19 mouse cellular contexts compared by ENCODE assay signal in genomic region chr13:53227019-53227418, GRCm38 (mm10). TPM values are rescaled to one million over a fixed set of nuclear protein-coding genes. Genes with fewer than 3 reads are reported as not detected.
DNase-seq lines count a peak whose midpoint lies in the region; ATAC-seq and TF ChIP-seq lines count a peak whose summit lies in the region.
"Had no signal": no experiment of that assay in that cellular context is flagged by ENCODE, and none has a peak within 500 bp of the region (broad histone marks: within the 10 kb centered on the region; RNA-seq: fewer than 3 reads in every experiment).

No protein-coding gene starts in this region.

- DNase-seq in heart, adult 2 months, result no peak
- DNase-seq in lung, postnatal 14 days, result no peak
- DNase-seq in limb, embryonic 10.5 days (ENCODE audit: low spot score), result peak; percentile 55
- DNase-seq in forebrain, embryonic 11.5 days (ENCODE audit: low spot score), result no peak
- no peak for DNase-seq in adrenal gland, postnatal 25 days
- no peak for DNase-seq in retina, postnatal 1 day
- DNase-seq: adrenal gland, postnatal 36 days; cerebellum, adult 9-11 months; gastrocnemius, postnatal 14 days; layer of hippocampus, postnatal 36 days; left cerebral cortex, postnatal 4 days; thymus, postnatal 14 days had no signal

- no peak for ATAC-seq in heart, embryonic 11.5 days (replicated peaks; ENCODE audit: insufficient number of reproducible peaks, low FRiP score, low TSS enrichment)
- ATAC-seq in lung, embryonic 16.5 days (ENCODE audit: low read depth), result peak; percentile 39; the same call in 1 of the 2 replicates
- ATAC-seq in forebrain, embryonic 11.5 days (replicated peaks; ENCODE audit: low FRiP score), result no peak
- ATAC-seq: activated CD4-positive, CD25-positive, alpha-beta regulatory T cell, adult 4 months had no signal

- 36% methylated on average over 5 of the region's 6 CpGs for WGBS in heart, embryonic 11.5 days (ENCODE audit: insufficient replicate concordance)
- WGBS in heart, adult 2 months, result 76% methylated on average over 6 of the region's 6 CpGs
- 31% methylated on average over 6 of the region's 6 CpGs for WGBS in lung, embryonic 16.5 days
- 34% methylated on average over 6 of the region's 6 CpGs for WGBS in limb, embryonic 10.5 days
- WGBS in forebrain, embryonic 11.5 days, result 68% methylated on average over 5 of the region's 6 CpGs

- no peaks in the 10 kb centered on the region for H3K79me2 ChIP-seq in heart, adult 2 months (replicated peaks; ENCODE audit: control insufficient read depth, insufficient read depth, low read length)

- H3K4me3 ChIP-seq in heart, embryonic 11.5 days (ENCODE audit: low read depth, low read length), result no peak overlapping the region
- H3K4me3 ChIP-seq in heart, adult 2 months, result no peak overlapping the region
- no peak overlapping the region for H3K4me3 ChIP-seq in lung, embryonic 16.5 days (ENCODE audit: low read length)
- H3K4me3 ChIP-seq in limb, embryonic 10.5 days, result no peak overlapping the region
- no peak overlapping the region for H3K4me3 ChIP-seq in forebrain, embryonic 11.5 days (ENCODE audit: low read depth, low read length)
- H3K4me3 ChIP-seq: hindbrain, embryonic 13.5 days; liver, embryonic 15.5 days; neural tube, embryonic 15.5 days had no signal

- TF ChIP-seq POLR2A in heart, adult 2 months (IDR thresholded peaks at IDR 0.05; ENCODE audit: insufficient read depth, low read depth, low read length), result no peak

- no peaks in the 10 kb centered on the region for H3K27me3 ChIP-seq in heart, embryonic 11.5 days (ENCODE audit: control insufficient read depth, insufficient read depth, low read length)
- no peaks in the 10 kb centered on the region for H3K27me3 ChIP-seq in heart, adult 2 months (ENCODE audit: control insufficient read depth, insufficient read depth, low read length)
- H3K27me3 ChIP-seq in lung, embryonic 16.5 days (ENCODE audit: control insufficient read depth, insufficient read depth, low read depth, low read length), result no peaks in the 10 kb centered on the region
- no peaks in the 10 kb centered on the region for H3K27me3 ChIP-seq in limb, embryonic 10.5 days (ENCODE audit: low read depth, poor library complexity, severe bottlenecking)
- no peaks in the 10 kb centered on the region for H3K27me3 ChIP-seq in forebrain, embryonic 11.5 days (ENCODE audit: control insufficient read depth, insufficient read depth, low read length)
- H3K27me3 ChIP-seq: hindbrain, embryonic 13.5 days; liver, embryonic 15.5 days; neural tube, embryonic 15.5 days had no signal

- peak overlapping the region; percentile 62 for H3K27ac ChIP-seq in heart, embryonic 11.5 days (ENCODE audit: low read depth, low read length)
- H3K27ac ChIP-seq in heart, adult 2 months, result no peak overlapping the region
- H3K27ac ChIP-seq in lung, embryonic 16.5 days (ENCODE audit: low read length), result no peak overlapping the region
- H3K27ac ChIP-seq in limb, embryonic 10.5 days, result peak overlapping the region; percentile 53; the same call in 1 of the 2 replicates
- H3K27ac ChIP-seq in forebrain, embryonic 11.5 days (ENCODE audit: low read depth, low read length), result no peak overlapping the region
- H3K27ac ChIP-seq: hindbrain, embryonic 13.5 days; liver, embryonic 15.5 days; neural tube, embryonic 15.5 days had no signal

- no peak for TF ChIP-seq CTCF in heart, adult 2 months (IDR thresholded peaks at IDR 0.05)

- H3K36me3 ChIP-seq in heart, embryonic 11.5 days (ENCODE audit: control insufficient read depth, insufficient read depth, low read length), result no peaks in the 10 kb centered on the region
- no peaks in the 10 kb centered on the region for H3K36me3 ChIP-seq in heart, adult 2 months (ENCODE audit: control insufficient read depth, insufficient read depth, low read length)
- H3K36me3 ChIP-seq in lung, embryonic 16.5 days (ENCODE audit: control insufficient read depth, insufficient read depth, low read length), result no peaks in the 10 kb centered on the region
- H3K36me3 ChIP-seq in limb, embryonic 10.5 days, result peaks cover 40% of the 10 kb centered on the region
- H3K36me3 ChIP-seq in forebrain, embryonic 11.5 days (ENCODE audit: control insufficient read depth, insufficient read depth, low read length), result no peaks in the 10 kb centered on the region
- H3K36me3 ChIP-seq: hindbrain, embryonic 13.5 days; liver, embryonic 15.5 days; neural tube, embryonic 15.5 days had no signal

- intact Hi-C loops in heart, adult 2 months (cut with DNase I), result no loop called here

- no peak for TF ChIP-seq EP300 in heart, adult 2 months (IDR thresholded peaks at IDR 0.05; ENCODE audit: insufficient read depth, low read depth, low read length)

- no peak overlapping the region for H3K9ac ChIP-seq in heart, embryonic 11.5 days (ENCODE audit: low read depth, low read length)
- no peak overlapping the region for H3K9ac ChIP-seq in heart, adult 2 months (ENCODE audit: low read depth, low read length)
- H3K9ac ChIP-seq in lung, embryonic 16.5 days (ENCODE audit: low read length), result no peak overlapping the region
- no peak overlapping the region for H3K9ac ChIP-seq in forebrain, embryonic 11.5 days (ENCODE audit: low read length)
- H3K9ac ChIP-seq: hindbrain, embryonic 13.5 days; liver, embryonic 15.5 days; neural tube, embryonic 15.5 days had no signal

- H3K9me3 ChIP-seq in heart, embryonic 11.5 days (replicated peaks; ENCODE audit: control insufficient read depth, low read length), result no peaks in the 10 kb centered on the region
- 0 out of 2 replicates have a peak, but pooled peaks cover 2% of the 10 kb centered on the region for H3K9me3 ChIP-seq in lung, embryonic 16.5 days (ENCODE audit: control insufficient read depth, low read length)
- peaks cover 5% of the 10 kb centered on the region; the same call in 1 of the 2 replicates for H3K9me3 ChIP-seq in limb, embryonic 10.5 days (replicated peaks)
- peaks cover 6% of the 10 kb centered on the region; the same call in 1 of the 2 replicates for H3K9me3 ChIP-seq in forebrain, embryonic 11.5 days (ENCODE audit: control insufficient read depth, low read length)
- H3K9me3 ChIP-seq: liver, embryonic 15.5 days; neural tube, embryonic 15.5 days had no signal

- peak overlapping the region; percentile 37 for H3K4me2 ChIP-seq in heart, embryonic 11.5 days
- H3K4me2 ChIP-seq in lung, embryonic 16.5 days (ENCODE audit: low read depth, low read length), result no peak overlapping the region
- H3K4me2 ChIP-seq in forebrain, embryonic 11.5 days (ENCODE audit: low read depth, low read length, severe bottlenecking), result no peak overlapping the region
- H3K4me2 ChIP-seq: hindbrain, embryonic 13.5 days; liver, embryonic 15.5 days; midbrain, embryonic 11.5 days; neural tube, embryonic 15.5 days had no signal

- peaks cover 33% of the 10 kb centered on the region for H3K4me1 ChIP-seq in heart, embryonic 11.5 days (ENCODE audit: control insufficient read depth, insufficient read depth, low read length)
- no peaks in the 10 kb centered on the region; the same call in 1 of the 2 replicates for H3K4me1 ChIP-seq in heart, adult 2 months (ENCODE audit: control insufficient read depth, insufficient read depth, low read length)
- H3K4me1 ChIP-seq in lung, embryonic 16.5 days (replicated peaks; ENCODE audit: control insufficient read depth, insufficient read depth, low read length), result peaks cover 7% of the 10 kb centered on the region
- H3K4me1 ChIP-seq in limb, embryonic 10.5 days, result peaks cover 43% of the 10 kb centered on the region
- H3K4me1 ChIP-seq in forebrain, embryonic 11.5 days (replicated peaks; ENCODE audit: control insufficient read depth, insufficient read depth, low read length), result peaks cover 8% of the 10 kb centered on the region; the same call in 1 of the 2 replicates
- H3K4me1 ChIP-seq: liver, embryonic 15.5 days had no signal

RNA-seq across cellular contexts. Expression of gene Ror2, which starts 58.9 kb away (rescaled TPM):
- 10.2 and 12.6 TPM in 2 replicates for polyA plus RNA-seq in heart, embryonic 11.5 days (2014; fragmentation: Nextera tagmentation; extraction: Ambion mirVana)
- 1 to 10 TPM; 1.1 to 1.9 TPM for total RNA-seq in heart, adult 2 months (2021)
- polyA plus RNA-seq in heart, adult 2 months (2012; rRNA removed), result 1.5 and 1.6 TPM in 2 replicates
- polyA plus RNA-seq in lung, embryonic 16.5 days (2015; fragmentation: Nextera tagmentation; extraction: Ambion mirVana), result 13.4 and 14.7 TPM in 2 replicates
- 37.9 and 40.1 TPM in 2 replicates for polyA plus RNA-seq in limb, embryonic 10.5 days (2016; fragmentation: Nextera tagmentation; extraction: Ambion mirVana)
- polyA plus RNA-seq in forebrain, embryonic 11.5 days (2014; fragmentation: Nextera tagmentation; extraction: Ambion mirVana), result 13.1 and 16.4 TPM in 2 replicates
- total RNA-seq in adrenal gland, postnatal 25 days (2021), result 6.7 and 7.8 TPM in 2 replicates
- polyA plus RNA-seq: activated CD4-positive, CD25-positive, alpha-beta regulatory T cell, adult 4 months had no signal

Comparison
In these comparisons a context has a peak if more than half of its experiments do, and no peak if none do; other contexts are left out.
1. H3K27ac ChIP-seq: peak in heart, embryonic 11.5 days (single experiment) and limb, embryonic 10.5 days (single experiment); none in heart, adult 2 months (single experiment), lung, embryonic 16.5 days (single experiment) and forebrain, embryonic 11.5 days (single experiment).